Mouse (Mus musculus) kidney, adult 2 months (tissue): ENCODE measurements around the gene Cnot9.

Experiments used
- CTCF ChIP-seq: fragments of 200-500 bp; conservative IDR thresholded peaks from 2 replicates; pipeline ENCODE4 v1.5.1; 2011; ENCODE audit warnings: low read depth, mild to moderate bottlenecking, control low read depth, low read length, moderate library complexity, mixed read lengths; ENCODE audit not compliant: insufficient read depth, insufficient read length
- POLR2A ChIP-seq: fragments of 200-500 bp; IDR thresholded peaks from one replicate; pipeline ENCODE4 v1.6.1; 2011; ENCODE audit warnings: low read depth, low read length, control low read depth

DNA sequence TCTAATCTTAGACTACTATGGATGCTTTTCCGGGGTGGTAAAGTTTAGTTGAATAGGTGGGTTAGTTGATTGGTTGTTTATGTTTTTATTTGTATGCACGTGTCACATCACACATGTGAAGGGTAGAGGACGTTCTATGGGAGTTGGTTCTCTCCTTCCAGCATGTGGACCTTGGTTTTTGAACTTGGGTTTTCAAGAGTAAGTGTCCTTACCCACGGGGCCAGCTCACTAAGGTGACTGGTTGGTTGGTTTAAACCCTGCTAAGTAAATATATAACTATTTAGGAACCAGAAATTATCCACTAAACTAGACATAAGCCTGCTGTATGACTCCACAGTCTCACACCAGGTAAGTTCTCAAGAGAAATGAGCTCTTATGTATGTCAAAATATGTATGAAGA lies 18.9 kb downstream of the Cnot9 start:
- TF ChIP-seq POLR2A (no peak), CTCF (no peak)
